Mouse (Mus musculus) hindbrain, embryonic 13.5 days (tissue): ENCODE measurements around the gene Ubl4b. TPM values are rescaled to one million over a fixed set of nuclear protein-coding genes. Genes with fewer than 3 reads are reported as not detected.

Source experiments
- ATAC-seq: fragments of 200-750 bp; cut with Nextera tagmentation; 2 replicates; pipeline ENCODE4 v1.8.0; 2017; ENCODE audit warnings: moderate TSS enrichment; ENCODE audit not compliant: low FRiP score
- H3K27ac ChIP-seq: fragments of 300-500 bp; sonication (generic); 2 replicates; pipeline ENCODE4 v1.5.1; 2015; ENCODE audit warnings: inconsistent platforms, mild to moderate bottlenecking, moderate library complexity
- H3K27me3 ChIP-seq: fragments of 300-500 bp; sonication (generic); 2 replicates; pipeline ENCODE4 v1.6.1; 2015; ENCODE audit warnings: mild to moderate bottlenecking, inconsistent platforms
- H3K36me3 ChIP-seq: fragments of 300-500 bp; sonication (generic); 2 replicates; pipeline ENCODE4 v1.6.1; 2015; ENCODE audit warnings: mild to moderate bottlenecking, inconsistent platforms
- H3K4me1 ChIP-seq: fragments of 300-500 bp; sonication (generic); replicated peaks from 2 replicates; pipeline ENCODE4 v1.6.1; 2015; ENCODE audit warnings: inconsistent platforms
- H3K4me2 ChIP-seq: fragments of 300-500 bp; sonication (generic); 2 replicates; pipeline ENCODE4 v1.6.1; 2015; ENCODE audit warnings: inconsistent platforms, mild to moderate bottlenecking, moderate library complexity
- H3K4me3 ChIP-seq: fragments of 300-500 bp; sonication (generic); 2 replicates; pipeline ENCODE4 v1.5.1; 2015; ENCODE audit warnings: mild to moderate bottlenecking, inconsistent platforms
- H3K9ac ChIP-seq: fragments of 300-500 bp; sonication (generic); 2 replicates; pipeline ENCODE4 v1.6.1; 2015; ENCODE audit warnings: mild to moderate bottlenecking, inconsistent platforms
- H3K9me3 ChIP-seq: fragments of 300-500 bp; sonication (generic); 2 replicates; pipeline ENCODE4 v1.6.1; 2016; ENCODE audit warnings: inconsistent platforms
- WGBS: fragments of 180-500 bp; shearing (Covaris S2); methylation state at CpG from one replicate; pipeline ENCODE4 v1.1.7; 2015; 5-methylcytosine and 5-hydroxymethylcytosine counted together
- polyA plus RNA-seq: library from polyadenylated mRNA; unstranded; fragments of >200 nt; fragmentation: Nextera tagmentation; extraction: Ambion mirVana; gene quantifications from 2 replicates; pipeline ENCODE4 v1.2.1, GENCODE M21; 2015

The Ubl4b gene
- polyA plus RNA-seq, 1 experiment from 2014 or later = not detected

- Histone ChIP-seq H3K4me1 (peaks cover 13% of the 10 kb centered on the region; the same call in 1 of the 2 replicates), H3K9me3 (no peaks in the 10 kb centered on the region), H3K9ac (no peak overlapping the region), H3K27ac (no peak overlapping the region), H3K27me3 (peaks cover 14% of the 10 kb centered on the region), H3K36me3 (no peaks in the 10 kb centered on the region), H3K4me3 (no peak overlapping the region), H3K4me2 (no peak overlapping the region)
- no peak for ATAC-seq
- 82% methylated on average over 4 of the region's 4 CpGs for WGBS
Observed at GRCm38 (mm10) chr3:107562591-107562990, 7.7 kb upstream of the Ubl4b start.

DNA sequence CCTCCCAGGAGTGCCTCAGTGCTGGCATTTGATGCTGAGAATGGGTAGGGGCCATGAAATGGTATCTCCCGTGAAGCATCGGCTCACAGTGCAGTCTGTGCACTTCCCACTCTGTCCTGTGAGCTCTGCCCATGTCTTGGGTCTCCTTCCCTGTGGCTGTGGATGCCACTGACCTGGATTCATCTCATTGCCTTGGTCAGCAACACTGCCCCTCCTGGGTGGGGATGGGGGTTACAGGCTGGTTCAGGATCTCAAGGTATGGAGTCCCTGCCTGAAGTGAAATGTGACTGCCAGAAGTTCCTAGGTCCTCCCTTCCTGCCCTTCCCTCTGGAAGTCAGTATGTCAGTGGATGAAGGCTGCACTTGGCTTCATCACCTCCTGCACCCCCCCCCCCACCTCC lies 7.2 kb upstream of the Ubl4b start:
- Histone ChIP-seq H3K9ac (no peak overlapping the region), H3K4me1 (peaks cover 13% of the 10 kb centered on the region; the same call in 1 of the 2 replicates), H3K9me3 (no peaks in the 10 kb centered on the region), H3K4me2 (no peak overlapping the region), H3K27me3 (peaks cover 17% of the 10 kb centered on the region), H3K4me3 (no peak overlapping the region), H3K27ac (no peak overlapping the region), H3K36me3 (no peaks in the 10 kb centered on the region)
- no peak for ATAC-seq
- 74% methylated on average over 2 of the region's 2 CpGs for WGBS

- 15% methylated on average over 3 of the region's 3 CpGs for WGBS
- Histone ChIP-seq H3K9me3 (no peaks in the 10 kb centered on the region), H3K27me3 (peaks cover 31% of the 10 kb centered on the region), H3K4me3 (no peak overlapping the region), H3K9ac (no peak overlapping the region), H3K27ac (no peak overlapping the region), H3K4me2 (no peak overlapping the region), H3K4me1 (peaks cover 7% of the 10 kb centered on the region), H3K36me3 (no peaks in the 10 kb centered on the region)
- peak; percentile 56 for ATAC-seq
Observed at GRCm38 (mm10) chr3:107559183-107559582, 4.3 kb upstream of the Ubl4b start.

DNA sequence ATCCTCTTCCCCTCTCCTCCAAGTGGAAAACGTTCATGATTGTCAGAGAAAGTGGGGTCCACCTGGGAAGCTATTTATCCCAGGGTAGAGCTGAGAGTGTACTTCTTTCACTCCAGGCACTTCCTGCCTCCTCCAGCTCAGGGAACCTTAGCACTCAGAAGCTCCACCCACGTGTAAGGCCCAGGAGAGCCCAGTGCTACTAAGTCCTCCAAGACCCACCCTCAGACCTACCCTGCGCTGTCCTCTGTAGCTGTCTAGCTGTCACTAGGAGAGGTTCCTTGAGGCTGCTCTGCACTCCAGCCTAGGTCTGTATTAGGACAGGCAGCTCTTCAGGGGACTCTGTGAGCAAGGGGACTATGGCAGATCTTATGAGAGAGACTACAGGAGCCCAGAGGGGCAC lies 3.9 kb upstream of the Ubl4b start:
- no peak overlapping the region for H3K4me2 ChIP-seq
- H3K9me3 ChIP-seq = no peaks in the 10 kb centered on the region
- H3K4me3 ChIP-seq = no peak overlapping the region
- peaks cover 35% of the 10 kb centered on the region for H3K27me3 ChIP-seq
- H3K36me3 ChIP-seq = no peaks in the 10 kb centered on the region
- no peak overlapping the region for H3K27ac ChIP-seq
- H3K4me1 ChIP-seq = peaks cover 4% of the 10 kb centered on the region
- WGBS = 32% methylated on average over 3 of the region's 3 CpGs
- ATAC-seq = peak; percentile 44; the same call in 1 of the 2 replicates
- no peak overlapping the region for H3K9ac ChIP-seq

DNA sequence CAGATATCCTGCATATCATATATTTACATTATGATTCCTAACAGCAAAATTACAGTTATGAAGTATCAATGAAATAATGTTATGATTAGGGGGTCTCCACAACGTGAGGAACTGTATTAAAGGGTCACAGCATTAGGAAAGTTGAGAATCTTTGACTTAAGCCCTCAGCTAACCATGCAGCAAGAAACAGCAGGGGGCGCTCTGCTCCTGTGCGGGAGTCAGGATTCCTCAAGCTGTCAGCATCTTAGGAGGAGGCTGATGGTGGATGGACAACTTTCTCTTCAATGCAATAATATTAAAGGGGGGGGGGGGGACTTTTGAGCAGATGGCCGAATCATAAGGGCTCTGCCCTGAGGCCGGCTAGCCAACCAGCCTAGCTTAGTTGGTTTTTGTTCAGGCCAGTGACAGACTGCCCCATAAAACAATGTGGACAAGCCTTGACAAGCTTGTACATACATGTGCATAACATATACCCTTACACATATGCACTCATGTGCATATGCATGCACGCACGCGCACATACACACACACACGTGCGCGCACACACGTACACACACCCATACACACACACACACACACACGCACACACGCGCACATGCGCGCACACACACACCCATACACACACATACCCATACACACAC lies 4.3 kb downstream of the Ubl4b start:
- 76% methylated on average over 17 of the region's 17 CpGs for WGBS
- no peak overlapping the region for H3K9ac ChIP-seq
- peaks cover 24% of the 10 kb centered on the region for H3K27me3 ChIP-seq
- no peak overlapping the region for H3K4me3 ChIP-seq
- H3K4me1 ChIP-seq = peaks cover 33% of the 10 kb centered on the region
- no peak for ATAC-seq
- H3K36me3 ChIP-seq = no peaks in the 10 kb centered on the region
- no peak overlapping the region for H3K27ac ChIP-seq
- H3K4me2 ChIP-seq = no peak overlapping the region
- H3K9me3 ChIP-seq = no peaks in the 10 kb centered on the region

- peaks cover 26% of the 10 kb centered on the region for H3K4me1 ChIP-seq
- H3K27ac ChIP-seq = 0 out of 2 replicates have a peak overlapping the region, but pooled peaks have one; percentile 19
- no peak overlapping the region for H3K4me2 ChIP-seq
- no peaks in the 10 kb centered on the region for H3K9me3 ChIP-seq
- no peaks in the 10 kb centered on the region for H3K36me3 ChIP-seq
- peak; percentile 63 for ATAC-seq
- WGBS = 61% methylated on average over 2 of the region's 2 CpGs
- H3K9ac ChIP-seq = no peak overlapping the region
- no peak overlapping the region for H3K4me3 ChIP-seq
- H3K27me3 ChIP-seq = 0 out of 2 replicates have a peak, but pooled peaks cover 3% of the 10 kb centered on the region
Observed at GRCm38 (mm10) chr3:107546956-107547355, 7.9 kb downstream of the Ubl4b start.

DNA sequence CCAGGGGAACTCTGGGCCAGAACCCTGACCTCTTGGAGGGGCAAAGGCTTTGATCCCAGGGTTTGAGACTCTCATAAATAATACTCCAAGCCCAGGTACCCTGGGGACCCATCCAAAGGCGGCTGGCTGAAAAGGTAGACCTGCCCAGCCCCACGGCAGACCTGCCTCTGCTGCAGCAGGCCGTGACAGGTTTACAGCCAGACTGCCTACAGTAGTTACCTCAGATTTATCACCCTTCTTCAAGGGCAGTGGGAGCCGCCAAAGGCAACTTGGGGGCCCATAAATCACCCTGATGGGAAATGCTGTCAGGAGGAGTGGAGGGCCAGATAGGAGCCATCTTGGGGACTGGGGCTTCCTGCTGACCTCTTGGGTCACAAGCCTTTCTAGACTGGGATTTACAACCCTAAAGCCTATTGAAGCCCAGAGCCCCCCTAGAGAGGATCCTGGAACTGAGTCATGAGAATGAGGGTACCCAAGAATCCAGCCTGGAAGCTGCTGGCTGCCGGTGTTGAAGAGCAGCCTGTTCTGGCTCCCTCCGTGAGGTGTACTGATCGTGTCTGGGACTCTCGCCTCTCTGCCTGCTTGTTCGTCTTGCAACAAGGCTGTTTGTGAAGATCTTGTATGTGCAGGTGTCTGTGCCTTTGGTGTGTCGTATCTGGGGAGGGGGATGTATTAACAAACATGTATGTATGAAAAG lies 9.0 kb downstream of the Ubl4b start:
- WGBS = 56% methylated on average over 10 of the region's 10 CpGs
- H3K9ac ChIP-seq = no peak overlapping the region
- peaks cover 26% of the 10 kb centered on the region for H3K4me1 ChIP-seq
- no peak overlapping the region for H3K4me2 ChIP-seq
- no peaks in the 10 kb centered on the region for H3K27me3 ChIP-seq
- no peak overlapping the region for H3K4me3 ChIP-seq
- no peaks in the 10 kb centered on the region for H3K36me3 ChIP-seq
- ATAC-seq = 0 out of 2 replicates have a peak, but pooled peaks have one; percentile 25
- no peaks in the 10 kb centered on the region for H3K9me3 ChIP-seq
- no peak overlapping the region for H3K27ac ChIP-seq

- H3K27ac ChIP-seq = no peak overlapping the region
- no peaks in the 10 kb centered on the region for H3K9me3 ChIP-seq
Observed at GRCm38 (mm10) chr3:107545278-107545677, 9.6 kb downstream of the Ubl4b start.

GRCm38 (mm10) chr3:107543158-107544080 lies 11.5 kb downstream of the Ubl4b start:
- no peak overlapping the region for H3K9ac ChIP-seq
- no peaks in the 10 kb centered on the region for H3K9me3 ChIP-seq
- no peak for ATAC-seq
- no peaks in the 10 kb centered on the region for H3K36me3 ChIP-seq
- no peak overlapping the region for H3K27ac ChIP-seq
- H3K4me1 ChIP-seq = peaks cover 20% of the 10 kb centered on the region
- H3K27me3 ChIP-seq = peaks cover 7% of the 10 kb centered on the region; the same call in 1 of the 2 replicates
- 83% methylated on average over 8 of the region's 8 CpGs for WGBS
- H3K4me2 ChIP-seq = no peak overlapping the region
- no peak overlapping the region for H3K4me3 ChIP-seq

More at GRCm38 (mm10) chr3:107545278-107545677, 9.6 kb downstream of the Ubl4b start:
- Histone ChIP-seq H3K27me3 (no peaks in the 10 kb centered on the region; the same call in 1 of the 2 replicates), H3K4me3 (no peak overlapping the region), H3K9ac (no peak overlapping the region), H3K36me3 (no peaks in the 10 kb centered on the region), H3K4me2 (no peak overlapping the region), H3K4me1 (peaks cover 26% of the 10 kb centered on the region)
- no peak for ATAC-seq
- WGBS = 81% methylated on average over 5 of the region's 5 CpGs

- H3K9me3 ChIP-seq = no peaks in the 10 kb centered on the region
- no peak overlapping the region for H3K27ac ChIP-seq
- H3K36me3 ChIP-seq = no peaks in the 10 kb centered on the region
- no peak overlapping the region for H3K9ac ChIP-seq
- no peak overlapping the region for H3K4me2 ChIP-seq
- H3K4me3 ChIP-seq = no peak overlapping the region
- peaks cover 7% of the 10 kb centered on the region; the same call in 1 of the 2 replicates for H3K27me3 ChIP-seq
- no peak for ATAC-seq
- 65% methylated on average over 4 of the region's 4 CpGs for WGBS
- peaks cover 21% of the 10 kb centered on the region for H3K4me1 ChIP-seq
Observed at GRCm38 (mm10) chr3:107542584-107542983, 12.3 kb downstream of the Ubl4b start.

DNA sequence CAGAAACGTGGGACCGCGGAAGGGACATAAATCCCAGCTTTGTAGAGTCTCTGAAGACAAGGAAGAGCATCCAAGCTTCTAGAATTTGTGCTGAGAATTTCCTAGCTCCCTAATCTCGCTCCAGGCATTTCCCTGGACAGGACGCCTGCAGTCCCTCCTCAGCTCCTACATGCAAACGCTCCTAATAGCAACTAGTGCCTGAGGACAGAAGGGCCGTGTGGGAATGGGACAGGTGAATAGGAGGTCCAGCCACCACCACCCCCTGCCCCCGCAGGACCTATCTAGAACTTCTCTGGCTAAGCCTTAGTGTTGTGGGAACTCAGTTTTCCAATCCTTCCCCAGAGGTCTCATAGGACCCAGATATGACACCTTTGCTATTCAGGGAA lies 17.4 kb downstream of the Ubl4b start:
- peak; percentile 50 for ATAC-seq

More for the DNA sequence above, 17.4 kb downstream of the Ubl4b start:
- Histone ChIP-seq H3K4me2 (peak overlapping the region; percentile 53), H3K9ac (peak overlapping the region; percentile 71), H3K27me3 (peaks cover 17% of the 10 kb centered on the region), H3K4me3 (no peak overlapping the region), H3K27ac (peak overlapping the region; percentile 92), H3K4me1 (peaks cover 26% of the 10 kb centered on the region), H3K36me3 (no peaks in the 10 kb centered on the region), H3K9me3 (no peaks in the 10 kb centered on the region)
- WGBS = 33% methylated on average over 8 of the region's 8 CpGs
